ENCODE assay signal across 8 mouse cellular contexts in genomic region chr1:131278606-131279455, GRCm38 (mm10). TPM values are rescaled to one million over a fixed set of nuclear protein-coding genes. Genes with fewer than 3 reads are reported as not detected.
DNase-seq lines count a peak whose midpoint lies in the region; ATAC-seq lines count a peak whose summit lies in the region.

No protein-coding gene starts in this region.

- no peaks in the 10 kb centered on the region for H3K4me1 ChIP-seq in forebrain, embryonic 15.5 days
- no peaks in the 10 kb centered on the region; the same call in 1 of the 2 replicates for H3K4me1 ChIP-seq in forebrain, embryonic 12.5 days
- H3K4me1 ChIP-seq in embryonic facial prominence, embryonic 13.5 days: peaks cover 26% of the 10 kb centered on the region
- H3K4me1 ChIP-seq in liver, embryonic 12.5 days: peaks cover 25% of the 10 kb centered on the region

- no peak for ATAC-seq in forebrain, embryonic 15.5 days (replicated peaks)
- ATAC-seq in forebrain, embryonic 12.5 days (ENCODE audit: low FRiP score): no peak
- no peak for ATAC-seq in embryonic facial prominence, embryonic 13.5 days (ENCODE audit: insufficient number of reproducible peaks, insufficient read depth, low FRiP score, low TSS enrichment, low read depth)
- no peak for ATAC-seq in liver, embryonic 12.5 days

- 56% methylated on average over 8 of the region's 8 CpGs for WGBS in forebrain, embryonic 15.5 days
- WGBS in forebrain, embryonic 12.5 days: 62% methylated on average over 8 of the region's 8 CpGs
- 45% methylated on average over 8 of the region's 8 CpGs for WGBS in embryonic facial prominence, embryonic 13.5 days
- 32% methylated on average over 8 of the region's 8 CpGs for WGBS in liver, embryonic 12.5 days (ENCODE audit: insufficient replicate concordance)

- 0 out of 2 replicates have a peak overlapping the region, but pooled peaks have one; percentile 4 for H3K4me3 ChIP-seq in forebrain, embryonic 15.5 days
- no peak overlapping the region for H3K4me3 ChIP-seq in forebrain, embryonic 12.5 days (replicated peaks)
- peak overlapping the region; percentile 41 for H3K4me3 ChIP-seq in embryonic facial prominence, embryonic 13.5 days
- H3K4me3 ChIP-seq in liver, embryonic 12.5 days: peak overlapping the region; percentile 27

- no peak overlapping the region for H3K4me2 ChIP-seq in forebrain, embryonic 15.5 days (replicated peaks)
- H3K4me2 ChIP-seq in forebrain, embryonic 12.5 days: no peak overlapping the region
- H3K4me2 ChIP-seq in embryonic facial prominence, embryonic 13.5 days: peak overlapping the region; percentile 62
- peak overlapping the region; percentile 38 for H3K4me2 ChIP-seq in liver, embryonic 12.5 days

- no peak overlapping the region for H3K27ac ChIP-seq in forebrain, embryonic 15.5 days (replicated peaks)
- no peak overlapping the region for H3K27ac ChIP-seq in forebrain, embryonic 12.5 days
- H3K27ac ChIP-seq in embryonic facial prominence, embryonic 13.5 days: peak overlapping the region; percentile 35; the same call in 1 of the 2 replicates
- H3K27ac ChIP-seq in liver, embryonic 12.5 days: no peak overlapping the region

- peak; percentile 58 for DNase-seq in 3134 (ENCODE audit: extremely low read depth, insufficient read length, low spot score)
- DNase-seq in right cerebral cortex, adult 18-20 months: no peak
- no peak for DNase-seq in layer of hippocampus, postnatal 36 days
- no peak for DNase-seq in layer of hippocampus, adult 18-20 months (ENCODE audit: low spot score in 2 of 2)

- H3K36me3 ChIP-seq in forebrain, embryonic 15.5 days: no peaks in the 10 kb centered on the region
- H3K36me3 ChIP-seq in forebrain, embryonic 12.5 days (replicated peaks): no peaks in the 10 kb centered on the region
- no peaks in the 10 kb centered on the region for H3K36me3 ChIP-seq in embryonic facial prominence, embryonic 13.5 days
- H3K36me3 ChIP-seq in liver, embryonic 12.5 days: no peaks in the 10 kb centered on the region

- no peaks in the 10 kb centered on the region for H3K9me3 ChIP-seq in forebrain, embryonic 15.5 days
- H3K9me3 ChIP-seq in forebrain, embryonic 12.5 days: no peaks in the 10 kb centered on the region
- no peaks in the 10 kb centered on the region for H3K9me3 ChIP-seq in embryonic facial prominence, embryonic 13.5 days
- no peaks in the 10 kb centered on the region for H3K9me3 ChIP-seq in liver, embryonic 12.5 days (replicated peaks)

- H3K9ac ChIP-seq in forebrain, embryonic 15.5 days (replicated peaks): no peak overlapping the region
- H3K9ac ChIP-seq in forebrain, embryonic 12.5 days: no peak overlapping the region
- peak overlapping the region; percentile 63 for H3K9ac ChIP-seq in embryonic facial prominence, embryonic 13.5 days
- no peak overlapping the region for H3K9ac ChIP-seq in liver, embryonic 12.5 days

- H3K27me3 ChIP-seq in forebrain, embryonic 15.5 days: no peaks in the 10 kb centered on the region
- H3K27me3 ChIP-seq in forebrain, embryonic 12.5 days: no peaks in the 10 kb centered on the region; the same call in 1 of the 2 replicates
- no peaks in the 10 kb centered on the region for H3K27me3 ChIP-seq in embryonic facial prominence, embryonic 13.5 days
- H3K27me3 ChIP-seq in liver, embryonic 12.5 days (replicated peaks): 0 out of 2 replicates have a peak, but pooled peaks cover 1% of the 10 kb centered on the region

RNA-seq across cellular contexts. Expression of gene Ikbke, which starts 0.6 kb away (rescaled TPM):
- 0.42 and 0.67 TPM in 2 replicates for polyA plus RNA-seq in forebrain, embryonic 15.5 days (2015; fragmentation: Nextera tagmentation; extraction: Ambion mirVana)
- 0.72 and 0.88 TPM in 2 replicates for polyA plus RNA-seq in forebrain, embryonic 12.5 days (2016; fragmentation: Nextera tagmentation; extraction: Ambion mirVana)
- 2.7 and 3.6 TPM in 2 replicates for polyA plus RNA-seq in embryonic facial prominence, embryonic 13.5 days (2015; fragmentation: Nextera tagmentation; extraction: Ambion mirVana)
- 4.5 and 4.8 TPM in 2 replicates for polyA plus RNA-seq in liver, embryonic 12.5 days (2016; fragmentation: Nextera tagmentation; extraction: Ambion mirVana)
- 1 to 10 TPM; 1.6 to 2.7 TPM for total RNA-seq in layer of hippocampus, postnatal 36 days (2021)
- 1 to 10 TPM; 1.2 to 1.8 TPM for total RNA-seq in layer of hippocampus, adult 18-20 months (2021)

RNA-seq across cellular contexts. Expression of gene Rassf5, which starts 33.8 kb away (rescaled TPM):
- 1.2 and 1.8 TPM in 2 replicates for polyA plus RNA-seq in forebrain, embryonic 15.5 days (2015; fragmentation: Nextera tagmentation; extraction: Ambion mirVana)
- 0.98 and 1.1 TPM in 2 replicates for polyA plus RNA-seq in forebrain, embryonic 12.5 days (2016; fragmentation: Nextera tagmentation; extraction: Ambion mirVana)
- 1.7 and 1.8 TPM in 2 replicates for polyA plus RNA-seq in embryonic facial prominence, embryonic 13.5 days (2015; fragmentation: Nextera tagmentation; extraction: Ambion mirVana)
- 3.9 and 4.7 TPM in 2 replicates for polyA plus RNA-seq in liver, embryonic 12.5 days (2016; fragmentation: Nextera tagmentation; extraction: Ambion mirVana)
- 10 to 100 TPM; 17.6 to 18.5 TPM for total RNA-seq in layer of hippocampus, postnatal 36 days (2021)
- total RNA-seq in layer of hippocampus, adult 18-20 months (2021): 10 to 100 TPM; 15.9 to 17.4 TPM

Comparison
In these comparisons a context has a peak if more than half of its experiments do, and no peak if none do; other contexts are left out.
1. H3K4me2 ChIP-seq: peak in embryonic facial prominence, embryonic 13.5 days (single experiment) and liver, embryonic 12.5 days (single experiment); none in forebrain, embryonic 15.5 days (single experiment) and forebrain, embryonic 12.5 days (single experiment).